Mouse (Mus musculus) hindbrain, embryonic 15.5 days (tissue): ENCODE measurements around the gene Keg1. TPM values are rescaled to one million over a fixed set of nuclear protein-coding genes. Genes with fewer than 3 reads are reported as not detected.
"Not testable (repeated sequence)": the region's sequence is repeated elsewhere in the genome, so short reads cannot be mapped to it uniquely, and the experiment has no call there.

Experiments used
- ATAC-seq: fragments of 200-750 bp; cut with Nextera tagmentation; 2 replicates; pipeline ENCODE4 v1.8.0; 2017; ENCODE audit warnings: low read depth, moderate number of reproducible peaks, moderate TSS enrichment; ENCODE audit not compliant: low FRiP score
- H3K27ac ChIP-seq: fragments of 300-500 bp; sonication (generic); replicated peaks from 2 replicates; pipeline ENCODE4 v1.5.1; 2015; ENCODE audit warnings: mild to moderate bottlenecking, inconsistent platforms
- H3K27me3 ChIP-seq: fragments of 300-500 bp; sonication (generic); 2 replicates; pipeline ENCODE4 v1.6.1; 2015; ENCODE audit warnings: control low read depth, inconsistent platforms
- H3K36me3 ChIP-seq: fragments of 300-500 bp; sonication (generic); 2 replicates; pipeline ENCODE4 v1.6.1; 2015; ENCODE audit warnings: control low read depth, inconsistent platforms
- H3K4me1 ChIP-seq: fragments of 300-500 bp; sonication (generic); replicated peaks from 2 replicates; pipeline ENCODE4 v1.6.1; 2015; ENCODE audit warnings: control low read depth, inconsistent platforms
- H3K4me2 ChIP-seq: fragments of 300-500 bp; sonication (generic); 2 replicates; pipeline ENCODE4 v1.6.1; 2015; ENCODE audit warnings: moderate library complexity, mild to moderate bottlenecking, inconsistent platforms
- H3K4me3 ChIP-seq: fragments of 300-500 bp; sonication (generic); 2 replicates; pipeline ENCODE4 v1.5.1; 2015; ENCODE audit warnings: mild to moderate bottlenecking, inconsistent platforms
- H3K9ac ChIP-seq: fragments of 300-500 bp; sonication (generic); 2 replicates; pipeline ENCODE4 v1.6.1; 2015; ENCODE audit warnings: inconsistent platforms
- H3K9me3 ChIP-seq: fragments of 300-500 bp; sonication (generic); 2 replicates; pipeline ENCODE4 v1.6.1; 2016; ENCODE audit warnings: control low read depth, inconsistent platforms
- WGBS: fragments of 180-500 bp; shearing (Covaris S2); methylation state at CpG from one replicate; pipeline ENCODE4 v1.1.7; 2015; 5-methylcytosine and 5-hydroxymethylcytosine counted together
- polyA plus RNA-seq: library from polyadenylated mRNA; unstranded; fragments of >200 nt; fragmentation: Nextera tagmentation; extraction: Ambion mirVana; gene quantifications from 2 replicates; pipeline ENCODE4 v1.2.1, GENCODE M21; 2015

Keg1 gene
- polyA plus RNA-seq, 1 experiment from 2014 or later = not detected

DNA sequence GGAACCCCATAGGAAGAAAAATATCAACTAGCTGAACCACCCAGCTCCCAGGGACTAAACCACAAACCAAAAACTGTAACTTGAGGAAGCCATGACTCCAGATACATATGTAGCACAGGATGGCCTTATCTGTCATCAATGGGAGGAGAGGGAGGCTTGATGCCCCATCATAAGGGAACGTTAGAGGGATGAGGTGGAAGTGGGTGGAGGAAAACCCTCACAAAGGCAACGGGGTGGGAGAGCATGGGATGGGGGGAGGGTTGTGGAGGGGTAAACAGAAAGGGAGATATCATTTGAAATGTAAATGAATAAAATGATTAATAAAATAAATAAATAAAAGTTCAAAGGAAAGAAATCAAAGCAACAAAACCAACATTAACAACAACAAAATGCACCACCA, 24.9 kb downstream of the Keg1 start:
- WGBS = 75% methylated on average over 2 of the region's 2 CpGs
- Histone ChIP-seq H3K4me1 (no peaks in the 10 kb centered on the region), H3K27me3 (no peaks in the 10 kb centered on the region), H3K36me3 (no peaks in the 10 kb centered on the region), H3K4me2 (no peak overlapping the region), H3K9me3 (no peaks in the 10 kb centered on the region), H3K4me3 (no peak overlapping the region), H3K27ac (no peak overlapping the region), H3K9ac (no peak overlapping the region)
- ATAC-seq = no peak

DNA sequence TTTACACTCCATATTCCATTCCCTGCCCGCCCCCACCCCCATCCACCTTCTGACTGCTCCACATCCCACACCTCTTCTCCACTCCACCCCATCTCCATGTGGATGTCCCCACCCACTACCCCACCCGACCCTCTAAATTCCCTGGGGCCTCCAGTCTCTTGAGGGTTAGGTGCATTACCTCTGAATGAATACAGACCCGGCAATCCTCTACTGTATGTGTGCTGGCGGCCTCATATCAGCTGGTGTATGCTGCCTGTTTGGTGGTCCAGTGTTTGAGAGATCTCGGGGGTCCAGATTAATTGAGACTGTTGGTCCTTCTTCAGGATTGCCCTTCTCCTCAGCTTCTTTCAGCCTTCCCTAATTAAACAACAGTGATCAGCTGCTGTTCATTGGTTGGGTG, 25.3 kb downstream of the Keg1 start:
- 87% methylated on average over 5 of the region's 5 CpGs for WGBS
- H3K4me2 ChIP-seq = not testable (repeated sequence)

DNA sequence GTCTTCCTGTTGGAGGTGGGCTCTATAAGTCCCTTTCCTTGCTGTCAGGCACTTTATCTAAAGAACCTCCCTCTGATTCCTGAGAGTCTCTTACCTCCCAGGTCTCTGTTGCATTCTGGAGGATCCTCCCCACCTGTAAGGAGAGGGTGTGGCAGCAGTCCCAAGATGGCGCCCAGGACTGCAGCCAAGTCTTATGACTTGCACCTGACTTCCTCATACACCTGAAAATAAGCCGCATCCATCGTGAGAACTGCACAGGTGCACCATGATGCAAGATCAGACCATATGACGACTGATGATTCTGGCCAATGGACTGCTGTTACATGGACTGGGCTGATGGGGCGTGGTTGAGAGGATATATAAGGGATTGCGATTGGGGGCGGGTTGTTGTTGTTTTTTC, 26.0 kb downstream of the Keg1 start:
- not testable (repeated sequence) for ATAC-seq, H3K27ac ChIP-seq, H3K36me3 ChIP-seq, H3K27me3 ChIP-seq, H3K4me2 ChIP-seq, H3K9ac ChIP-seq, H3K4me1 ChIP-seq, H3K4me3 ChIP-seq, H3K9me3 ChIP-seq
- WGBS = 92% methylated on average over 7 of the region's 7 CpGs

More for the DNA sequence above, 25.3 kb downstream of the Keg1 start:
- H3K9me3 ChIP-seq, H3K27ac ChIP-seq, H3K27me3 ChIP-seq, H3K4me3 ChIP-seq, H3K36me3 ChIP-seq, H3K4me1 ChIP-seq, H3K9ac ChIP-seq, ATAC-seq: not testable (repeated sequence)

DNA sequence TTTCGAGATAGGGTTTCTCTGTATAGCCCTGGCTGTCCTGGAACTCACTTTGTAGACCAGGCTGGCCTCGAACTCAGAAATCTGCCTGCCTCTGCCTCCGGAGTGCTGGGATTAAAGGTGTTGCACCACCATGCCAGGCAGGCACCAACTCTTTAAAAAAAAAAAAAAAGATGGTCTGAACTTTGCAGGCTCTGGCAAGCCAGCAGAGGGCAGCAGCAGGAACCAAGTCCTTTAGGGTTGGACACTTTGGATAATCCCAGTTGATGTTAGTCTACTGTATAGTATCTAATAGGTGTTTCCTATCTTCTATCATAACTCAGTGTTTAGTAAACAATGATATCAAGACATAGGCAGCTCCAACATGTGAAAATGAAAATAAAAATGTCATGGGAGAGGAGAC, 26.7 kb downstream of the Keg1 start:
- Histone ChIP-seq H3K36me3 (no peaks in the 10 kb centered on the region), H3K4me1 (no peaks in the 10 kb centered on the region), H3K9ac (no peak overlapping the region), H3K27ac (no peak overlapping the region), H3K4me3 (no peak overlapping the region), H3K9me3 (no peaks in the 10 kb centered on the region), H3K27me3 (no peaks in the 10 kb centered on the region), H3K4me2 (no peak overlapping the region)
- whole genome bisulfite sequencing = 74% methylated on average over 3 of the region's 3 CpGs
- no peak for ATAC-seq

DNA sequence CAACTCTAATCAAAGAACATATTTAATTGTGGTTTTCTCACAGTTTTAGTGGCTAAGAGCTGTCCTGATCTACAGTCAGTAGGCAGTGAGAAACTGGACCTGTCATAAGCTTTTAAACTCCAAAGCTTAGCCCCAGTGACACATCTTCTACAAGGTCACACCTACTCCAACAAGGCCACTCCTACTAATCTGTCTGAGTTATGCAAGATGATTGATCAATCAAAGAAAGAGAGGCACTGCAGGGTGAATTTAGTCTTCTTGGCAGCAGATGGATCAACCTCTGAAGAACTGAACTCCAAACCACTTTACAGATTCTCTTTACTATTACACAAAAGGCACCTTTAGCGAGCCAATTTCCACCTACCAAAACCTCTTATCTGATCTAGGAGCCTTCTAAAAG, 30.3 kb downstream of the Keg1 start:
- ATAC-seq = no peak
- H3K4me1 ChIP-seq = no peaks in the 10 kb centered on the region
- H3K9ac ChIP-seq = no peak overlapping the region
- 81% methylated on average over 1 of the region's 1 CpGs for WGBS
- no peaks in the 10 kb centered on the region for H3K9me3 ChIP-seq
- no peaks in the 10 kb centered on the region for H3K36me3 ChIP-seq
- no peak overlapping the region for H3K4me2 ChIP-seq
- H3K27ac ChIP-seq = no peak overlapping the region
- no peak overlapping the region for H3K4me3 ChIP-seq
- H3K27me3 ChIP-seq = no peaks in the 10 kb centered on the region

DNA sequence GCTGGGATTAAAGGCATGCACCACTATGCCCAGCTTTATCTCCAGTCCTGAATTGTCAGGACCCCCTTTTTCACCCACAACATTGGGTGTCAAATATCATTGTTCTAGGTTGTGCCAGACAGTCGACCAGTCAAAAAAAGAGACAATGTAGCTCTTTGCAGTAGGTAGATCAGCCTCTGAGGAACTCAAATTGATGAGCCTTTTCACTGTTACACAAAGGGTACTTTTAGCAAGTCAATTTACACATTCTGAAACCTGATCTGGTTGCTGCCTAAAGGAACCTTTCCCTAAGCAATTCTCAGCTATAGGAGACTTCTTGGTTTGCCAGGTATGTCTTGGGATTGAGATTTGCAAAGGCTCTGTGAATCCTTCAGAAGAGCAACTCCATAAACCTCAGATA, 35.5 kb downstream of the Keg1 start:
- Histone ChIP-seq H3K9me3 (no peaks in the 10 kb centered on the region), H3K4me2 (no peak overlapping the region), H3K4me1 (no peaks in the 10 kb centered on the region), H3K27ac (no peak overlapping the region), H3K4me3 (no peak overlapping the region), H3K36me3 (no peaks in the 10 kb centered on the region), H3K27me3 (no peaks in the 10 kb centered on the region), H3K9ac (no peak overlapping the region)
- no peak for ATAC-seq
- WGBS = 47% methylated on average over 1 of the region's 1 CpGs

DNA sequence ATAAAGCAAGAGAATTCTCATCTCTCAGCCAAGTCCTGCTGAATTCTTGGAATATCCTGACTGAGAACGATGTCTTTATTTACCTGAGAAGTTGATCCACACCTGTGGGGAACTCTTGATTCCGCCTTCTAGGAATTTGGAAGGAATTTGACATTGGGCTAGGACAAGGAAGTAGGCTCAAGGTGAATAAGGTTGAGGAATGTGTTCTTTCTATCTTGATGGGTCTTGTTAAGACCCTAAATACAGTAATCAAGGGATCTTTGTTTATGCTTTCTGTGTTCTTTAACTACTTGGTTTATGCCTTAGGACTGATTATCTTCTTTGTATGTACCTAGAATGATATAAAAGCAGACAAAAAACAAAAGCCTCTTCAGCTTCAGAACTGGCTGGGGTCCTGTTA, 36.4 kb downstream of the Keg1 start:
- Histone ChIP-seq H3K4me2 (no peak overlapping the region), H3K36me3 (no peaks in the 10 kb centered on the region), H3K4me3 (no peak overlapping the region), H3K27ac (no peak overlapping the region), H3K27me3 (no peaks in the 10 kb centered on the region), H3K9me3 (no peaks in the 10 kb centered on the region), H3K9ac (no peak overlapping the region), H3K4me1 (no peaks in the 10 kb centered on the region)
- WGBS = 86% methylated on average over 2 of the region's 2 CpGs
- no peak for ATAC-seq

DNA sequence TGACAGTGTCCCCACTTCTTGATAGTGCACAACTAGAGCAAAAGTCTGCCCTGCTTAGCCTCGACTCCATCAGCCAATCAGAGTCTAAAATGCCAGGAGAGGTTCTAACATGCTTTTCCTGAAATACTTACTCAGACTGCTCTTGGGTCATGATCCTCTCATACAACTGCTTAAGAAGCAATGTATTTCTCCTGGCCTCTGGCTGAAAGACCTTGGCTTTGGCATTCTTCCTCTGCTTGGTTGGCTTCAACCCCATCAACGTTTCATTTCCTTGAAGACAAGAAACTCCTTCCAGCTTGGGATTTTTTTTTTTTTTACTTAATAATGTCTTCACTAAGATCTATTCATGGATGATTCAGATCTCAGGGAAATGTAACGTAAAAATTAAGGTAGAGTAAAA, 60.7 kb downstream of the Keg1 start:
- no peak overlapping the region for H3K4me2 ChIP-seq
- no peak for ATAC-seq
- no peaks in the 10 kb centered on the region for H3K4me1 ChIP-seq
- H3K4me3 ChIP-seq = no peak overlapping the region
- no peaks in the 10 kb centered on the region for H3K9me3 ChIP-seq
- no peak overlapping the region for H3K27ac ChIP-seq
- no peaks in the 10 kb centered on the region for H3K27me3 ChIP-seq
- WGBS = 82% methylated on average over 3 of the region's 3 CpGs
- no peak overlapping the region for H3K9ac ChIP-seq
- no peaks in the 10 kb centered on the region for H3K36me3 ChIP-seq

DNA sequence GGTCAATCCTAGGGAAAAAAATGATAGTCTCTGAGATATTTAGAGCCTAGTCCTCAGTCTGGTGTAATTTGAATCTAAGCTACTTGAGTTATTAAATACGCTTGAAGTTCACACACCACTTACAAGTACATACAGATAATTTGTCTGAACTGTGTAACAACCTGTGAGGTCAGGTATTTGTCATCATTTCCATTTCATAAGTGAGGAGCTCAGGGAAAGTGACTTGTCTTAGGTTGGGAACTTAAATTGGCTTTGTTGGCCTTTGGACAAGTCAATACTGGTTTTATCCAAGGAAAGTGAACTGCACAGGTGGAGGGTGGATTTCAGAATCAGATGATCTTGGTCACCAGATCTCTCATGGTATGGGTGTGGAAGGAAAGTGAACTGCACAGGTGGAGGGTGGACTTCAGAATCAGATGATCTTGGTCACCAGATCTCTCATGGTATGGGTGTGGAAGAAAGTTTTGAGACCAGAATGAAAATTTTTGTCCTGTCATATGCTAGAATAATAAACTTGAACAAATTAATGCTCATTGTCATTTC, 63.4 kb downstream of the Keg1 start:
- Histone ChIP-seq H3K4me1 (no peaks in the 10 kb centered on the region), H3K27me3 (no peaks in the 10 kb centered on the region), H3K4me2 (no peak overlapping the region), H3K4me3 (no peak overlapping the region), H3K9me3 (no peaks in the 10 kb centered on the region), H3K9ac (no peak overlapping the region), H3K27ac (no peak overlapping the region), H3K36me3 (peaks cover 16% of the 10 kb centered on the region)
- ATAC-seq = no peak
- 92% methylated on average over 1 of the region's 1 CpGs for WGBS

DNA sequence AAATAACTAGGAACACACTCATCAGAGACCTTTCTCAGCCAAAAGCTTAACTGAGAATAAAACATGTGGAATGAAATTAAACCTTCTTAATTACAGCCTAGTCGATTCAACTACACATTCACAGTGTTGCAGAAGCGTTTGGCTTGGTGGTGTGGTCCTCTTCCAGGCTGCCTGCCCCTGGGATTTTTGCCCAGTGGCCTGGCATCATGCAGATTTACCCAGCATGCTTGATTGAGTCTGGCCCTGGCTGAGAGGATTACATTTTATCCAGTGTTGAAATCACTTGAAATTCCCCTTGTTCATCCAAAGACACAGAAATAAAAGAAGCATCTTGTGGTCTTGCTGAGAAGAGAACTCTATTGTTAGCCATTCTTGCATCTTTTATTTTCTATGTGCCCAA, 64.1 kb downstream of the Keg1 start:
- Histone ChIP-seq H3K4me2 (no peak overlapping the region), H3K36me3 (peaks cover 18% of the 10 kb centered on the region), H3K9ac (no peak overlapping the region), H3K27me3 (no peaks in the 10 kb centered on the region), H3K9me3 (no peaks in the 10 kb centered on the region), H3K27ac (no peak overlapping the region; the same call in 1 of the 2 replicates), H3K4me1 (no peaks in the 10 kb centered on the region), H3K4me3 (no peak overlapping the region)
- 56% methylated on average over 2 of the region's 2 CpGs for WGBS
- no peak for ATAC-seq

DNA sequence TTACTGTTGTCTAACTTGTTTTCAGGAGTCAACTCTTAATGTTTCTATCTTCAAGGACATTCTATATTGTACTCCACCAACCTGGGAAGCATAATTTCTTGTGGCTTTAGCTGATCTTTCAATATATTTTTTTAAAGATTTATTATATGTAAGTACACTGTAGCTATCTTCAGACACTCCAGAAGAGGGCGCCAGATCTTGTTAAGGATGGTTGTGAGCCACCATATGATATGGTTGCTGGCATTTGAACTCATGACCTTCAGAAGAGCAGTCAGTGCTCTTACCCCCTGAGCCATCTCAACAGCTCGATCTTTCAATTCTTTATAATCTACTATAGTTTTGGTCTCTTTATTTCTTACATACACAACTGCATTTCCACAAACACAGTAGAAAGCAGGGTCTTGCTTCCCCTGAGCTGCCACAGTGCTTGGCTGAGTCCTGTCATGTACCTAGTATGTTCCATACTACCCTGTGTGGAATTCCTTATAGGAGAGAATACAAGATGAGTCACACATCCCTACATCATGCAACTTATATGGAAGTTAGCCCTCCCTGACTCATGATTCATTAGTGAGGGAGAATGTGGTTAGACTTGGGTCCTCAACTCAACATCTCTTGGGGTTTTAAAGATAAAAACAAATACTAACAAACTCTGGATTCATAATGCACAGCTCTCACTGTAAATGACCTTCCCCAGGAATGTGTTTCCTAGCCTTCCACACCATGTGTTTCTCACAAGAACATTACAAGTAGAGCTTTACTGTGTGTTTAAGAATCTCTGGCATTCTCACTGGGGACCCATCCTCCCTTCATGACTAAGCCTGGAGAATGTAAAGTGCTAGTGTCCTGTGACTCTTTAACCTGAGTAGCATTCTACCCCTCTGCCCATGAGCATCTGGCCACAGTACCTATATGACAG, 66.9 kb downstream of the Keg1 start:
- no peak overlapping the region for H3K4me3 ChIP-seq
- no peak overlapping the region for H3K4me2 ChIP-seq
- no peak for ATAC-seq
- H3K9me3 ChIP-seq = no peaks in the 10 kb centered on the region
- H3K27ac ChIP-seq = no peak overlapping the region
- no peaks in the 10 kb centered on the region for H3K4me1 ChIP-seq
- H3K36me3 ChIP-seq = peaks cover 31% of the 10 kb centered on the region
- WGBS = 64% methylated on average over 2 of the region's 2 CpGs
- H3K27me3 ChIP-seq = no peaks in the 10 kb centered on the region
- no peak overlapping the region for H3K9ac ChIP-seq

DNA sequence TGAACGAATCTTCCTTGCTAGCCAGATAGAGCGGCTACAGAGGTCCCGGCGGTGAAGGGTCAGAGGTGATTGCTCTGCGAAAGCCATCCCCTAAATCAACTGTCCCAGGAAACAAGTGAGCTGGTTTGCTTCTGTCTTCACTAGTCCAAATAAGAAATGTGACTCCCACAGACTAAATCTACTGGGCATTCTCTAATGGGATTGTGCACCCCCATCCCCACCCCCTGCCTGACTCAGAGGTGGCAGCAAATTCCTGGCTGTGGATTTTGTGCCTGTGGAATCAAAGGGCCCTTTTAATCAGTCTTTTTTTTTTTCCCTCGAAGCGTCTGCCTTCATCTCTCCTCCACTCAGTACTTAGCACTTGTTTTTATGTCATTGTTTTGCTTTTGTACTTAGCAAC, 69.7 kb downstream of the Keg1 start, which contains the start of gene Cntf:
Cntf (minus strand) TSS at position 325 of the 400 bp plus-strand sequence.
- H3K9ac ChIP-seq = no peak within 1 kb of the TSS
- WGBS = 67% methylated on average over 7 of the region's 7 CpGs
- H3K27me3 ChIP-seq = no peaks in the 10 kb centered on the region
- no peak for ATAC-seq
- H3K27ac ChIP-seq = no peak within 1 kb of the TSS
- H3K36me3 ChIP-seq = peaks cover 49% of the 10 kb centered on the region
- no peak within 1 kb of the TSS for H3K4me3 ChIP-seq
- no peak within 1 kb of the TSS for H3K4me2 ChIP-seq
- no peaks in the 10 kb centered on the region for H3K9me3 ChIP-seq
- no peaks in the 10 kb centered on the region for H3K4me1 ChIP-seq
